Mouse (Mus musculus): ENCODE measurements around the gene Ufc1.

The Ufc1 gene

DNA sequence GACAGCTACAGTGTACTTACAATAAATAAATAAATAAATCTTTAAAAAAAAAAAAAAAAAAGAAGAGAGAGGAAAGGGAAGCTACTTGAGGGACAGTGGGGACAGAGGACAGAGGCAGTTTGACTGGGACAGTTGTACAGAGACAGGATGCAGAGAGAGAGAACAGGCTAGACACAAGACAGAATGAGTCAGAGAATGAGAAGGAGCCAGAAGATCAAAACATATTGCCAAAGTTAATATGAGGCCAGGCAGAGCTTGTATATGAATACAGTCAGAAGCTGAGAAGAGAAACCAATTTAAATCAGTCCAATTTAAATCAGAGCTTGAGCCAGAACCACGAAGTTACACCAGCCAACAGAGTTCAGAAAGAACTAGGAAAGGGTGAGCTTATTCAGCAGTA, 26.5 kb downstream of the Ufc1 start:
- no peak for DNase-seq

DNA sequence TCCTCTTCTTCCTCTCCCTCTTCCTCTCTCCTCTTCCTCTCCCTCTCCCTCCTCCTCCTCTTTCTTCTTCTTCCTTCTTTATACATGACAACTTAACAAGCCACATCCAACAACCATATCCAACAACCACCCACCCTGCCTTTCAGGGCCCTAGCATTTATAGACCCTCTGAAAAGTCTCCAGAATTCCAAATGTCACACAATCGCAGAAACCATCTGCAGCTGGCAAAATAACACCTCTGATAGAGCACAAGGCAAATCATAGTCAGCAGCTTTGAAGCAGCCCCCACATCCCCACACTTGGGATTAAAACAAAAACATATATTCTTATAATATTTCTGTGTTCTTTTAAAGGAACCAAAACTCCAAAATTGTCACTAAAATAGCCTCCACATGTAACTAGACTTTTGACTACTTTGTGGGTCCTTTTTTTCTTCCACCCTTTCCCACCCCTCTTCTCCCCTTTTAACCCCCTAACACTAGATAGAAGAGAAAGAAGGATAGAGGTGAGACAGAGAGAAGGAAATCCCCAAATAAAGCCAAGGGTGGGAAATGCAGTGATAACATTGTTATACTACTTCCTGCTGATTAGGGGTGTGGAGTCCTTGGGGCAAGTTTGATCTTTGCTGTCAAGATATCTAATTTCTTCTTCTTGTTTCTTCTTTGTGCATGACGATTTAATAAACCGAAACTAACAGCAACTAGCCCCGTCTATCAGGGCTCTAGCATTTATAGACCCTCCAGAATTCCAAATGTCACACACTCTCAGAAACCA, 28.7 kb downstream of the Ufc1 start:
- no peak for DNase-seq

DNA sequence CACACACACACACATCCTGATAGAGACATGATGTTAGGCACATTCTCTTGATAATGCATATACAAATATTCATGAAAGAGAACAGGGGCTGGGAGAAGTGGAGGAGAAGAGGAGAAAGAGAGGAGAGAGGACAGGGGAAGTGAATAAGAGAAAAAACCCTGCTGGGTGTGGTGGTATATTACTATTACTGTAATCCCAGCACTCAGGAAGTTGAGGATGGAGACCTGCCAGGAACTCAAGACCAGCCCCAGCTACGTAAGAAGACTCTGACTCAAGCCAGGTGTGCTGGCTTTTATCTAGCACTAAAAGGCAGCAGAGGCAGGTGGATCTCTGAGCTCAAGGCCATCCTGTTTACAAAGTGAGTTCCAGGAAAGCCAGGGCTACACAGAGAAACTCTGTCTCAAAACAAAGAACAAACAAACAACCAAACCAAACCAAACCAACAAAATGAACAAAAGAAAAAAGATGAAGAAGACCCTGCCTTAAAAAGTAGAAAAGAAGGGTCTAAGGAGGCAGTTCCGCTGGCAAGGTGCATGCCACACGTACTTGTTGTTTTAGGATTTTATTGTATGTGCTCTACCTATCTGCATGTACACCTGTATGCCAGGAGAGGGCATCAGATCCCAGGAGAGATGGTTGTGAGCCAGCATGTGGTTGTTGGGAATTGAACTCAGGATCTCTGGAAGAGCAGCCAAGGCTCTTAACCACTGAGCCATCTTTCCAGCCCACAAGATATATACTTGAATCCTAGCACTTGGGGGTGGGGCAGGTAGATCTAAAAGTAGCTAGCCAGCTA, 31.0 kb downstream of the Ufc1 start:
- no peak for DNase-seq

DNA sequence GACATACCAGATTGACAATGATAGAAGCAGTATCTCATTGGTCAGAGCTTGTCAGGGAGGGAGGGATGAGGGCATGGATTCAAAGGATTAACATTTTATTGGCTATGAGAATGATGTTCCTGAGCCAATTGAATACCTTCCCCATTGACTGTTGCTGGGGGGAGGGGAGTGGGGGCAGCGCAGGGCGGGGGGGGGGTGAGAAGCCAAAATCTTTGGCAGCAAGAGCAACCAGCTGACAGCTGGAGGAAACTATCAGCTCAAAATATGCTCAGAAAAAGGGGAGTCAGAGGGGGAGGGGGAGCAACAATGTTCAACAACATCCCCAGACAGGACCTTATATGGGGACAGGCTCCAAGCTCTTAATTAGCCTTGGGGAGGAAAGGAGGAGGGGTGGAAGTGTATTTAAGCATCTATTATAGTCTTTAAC, 31.6 kb downstream of the Ufc1 start:
- no peak for DNase-seq

DNA sequence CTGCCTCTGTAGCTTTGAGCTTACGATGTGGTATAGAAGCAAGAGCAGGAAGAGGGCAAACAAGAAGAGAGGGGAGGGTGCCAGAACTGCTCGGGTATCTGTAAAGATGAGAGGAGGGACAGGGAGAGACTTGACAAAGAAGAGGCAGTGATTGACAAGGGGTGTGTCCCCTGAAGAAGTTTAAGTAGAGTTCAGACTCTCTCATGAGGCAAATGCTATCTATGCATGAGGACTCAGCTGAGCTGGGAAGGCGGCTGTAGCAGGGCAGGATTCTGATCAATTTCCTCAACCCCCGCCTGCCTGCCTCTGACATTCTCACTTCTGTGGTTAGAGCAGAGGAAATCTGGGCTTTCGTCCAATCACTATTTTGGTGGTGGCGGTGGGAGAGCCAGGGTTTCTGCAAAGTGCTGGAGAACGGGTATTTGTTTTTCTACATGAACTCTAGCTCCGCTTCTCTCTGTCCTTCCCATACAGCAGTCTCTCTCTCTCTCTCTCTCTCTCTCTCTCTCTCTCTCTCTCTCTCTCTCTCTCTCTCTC, 32.2 kb downstream of the Ufc1 start:
- peak; percentile 90 for DNase-seq

DNA sequence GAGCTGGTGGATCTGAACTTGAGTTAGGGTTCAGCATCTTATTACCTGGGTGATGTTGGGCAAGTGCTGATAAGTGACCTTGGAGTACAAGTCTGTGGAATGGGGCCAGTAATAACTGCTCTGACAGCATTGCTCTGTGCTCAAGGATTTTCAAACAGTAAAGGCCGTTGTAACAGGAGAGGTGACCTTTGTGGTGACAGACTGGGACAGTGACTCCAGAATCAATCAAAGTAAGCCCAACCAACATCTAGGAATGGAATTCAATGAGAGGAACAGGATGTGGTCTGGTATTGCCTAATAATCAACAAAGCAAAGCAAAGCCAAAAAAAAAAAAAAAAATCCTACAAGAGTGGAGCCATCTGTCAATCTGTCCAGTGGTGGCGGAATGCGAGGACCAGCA, 34.5 kb downstream of the Ufc1 start:
- no peak for DNase-seq

DNA sequence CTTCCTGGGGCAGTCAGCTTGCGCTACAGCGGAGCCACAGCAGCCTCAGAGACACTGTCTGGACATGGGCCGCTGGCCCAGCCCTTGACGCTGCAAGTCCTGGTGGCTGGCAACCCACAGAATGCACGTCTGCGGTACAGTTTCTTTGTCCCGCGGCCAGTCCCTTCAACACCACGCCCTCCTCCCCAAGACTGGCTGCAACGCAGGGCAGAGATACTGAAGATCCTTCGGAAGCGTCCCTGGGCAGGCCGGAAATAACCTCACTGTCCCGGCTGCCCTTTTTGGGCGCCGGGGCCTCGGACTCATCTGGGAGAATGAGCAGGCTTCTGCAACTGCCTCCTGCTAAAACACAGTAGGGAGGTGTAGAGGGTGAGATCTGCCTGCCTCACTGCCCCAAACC, 35.9 kb downstream of the Ufc1 start:
- DNase-seq = no peak

DNA sequence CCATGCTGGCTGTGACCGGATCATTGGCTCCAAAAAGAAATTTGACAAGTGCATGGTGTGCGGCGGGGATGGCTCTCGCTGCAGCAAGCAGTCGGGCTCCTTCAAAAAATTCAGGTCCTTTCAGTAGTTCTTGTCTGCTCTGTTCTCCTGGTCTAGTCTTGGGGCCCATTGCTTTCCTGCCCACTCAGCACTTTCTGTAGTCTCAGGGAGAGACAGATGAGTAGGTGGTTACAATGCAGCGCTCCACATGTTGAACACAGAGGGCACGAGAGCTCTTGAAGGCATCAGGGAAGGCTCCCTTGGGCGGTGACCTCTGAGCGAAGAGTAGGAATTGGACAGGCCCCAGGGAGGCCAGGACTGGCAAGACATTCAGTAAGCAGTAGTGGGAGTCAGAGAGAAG, 37.0 kb downstream of the Ufc1 start:
- DNase-seq = no peak

DNA sequence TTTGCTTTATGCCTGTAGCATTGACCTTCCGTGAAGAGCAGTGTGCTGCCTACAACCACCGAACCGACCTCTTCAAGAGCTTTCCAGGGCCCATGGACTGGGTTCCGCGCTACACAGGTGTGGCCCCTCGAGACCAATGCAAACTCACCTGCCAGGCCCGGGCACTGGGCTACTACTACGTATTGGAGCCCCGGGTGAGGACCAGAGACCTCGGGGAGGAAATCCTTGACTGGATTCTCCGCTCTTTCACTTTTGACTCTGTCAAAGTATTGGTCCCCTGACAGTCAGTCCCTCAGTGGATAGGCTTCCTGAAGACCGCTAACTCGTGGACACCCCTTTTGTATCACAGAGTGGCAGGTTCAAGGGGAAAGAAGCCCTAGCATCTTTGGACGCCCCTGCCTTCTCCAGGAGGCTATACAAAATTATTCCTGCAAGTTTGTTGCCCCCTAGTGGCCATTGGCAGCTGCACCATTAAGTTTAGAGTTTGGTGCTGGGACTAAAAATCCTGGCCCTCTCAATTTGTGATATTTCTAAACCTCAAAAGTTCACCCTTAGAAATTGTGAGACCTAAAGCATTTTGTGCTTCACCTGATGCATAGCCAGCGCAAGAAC, 37.8 kb downstream of the Ufc1 start:
- peak; percentile 55 for DNase-seq

DNA sequence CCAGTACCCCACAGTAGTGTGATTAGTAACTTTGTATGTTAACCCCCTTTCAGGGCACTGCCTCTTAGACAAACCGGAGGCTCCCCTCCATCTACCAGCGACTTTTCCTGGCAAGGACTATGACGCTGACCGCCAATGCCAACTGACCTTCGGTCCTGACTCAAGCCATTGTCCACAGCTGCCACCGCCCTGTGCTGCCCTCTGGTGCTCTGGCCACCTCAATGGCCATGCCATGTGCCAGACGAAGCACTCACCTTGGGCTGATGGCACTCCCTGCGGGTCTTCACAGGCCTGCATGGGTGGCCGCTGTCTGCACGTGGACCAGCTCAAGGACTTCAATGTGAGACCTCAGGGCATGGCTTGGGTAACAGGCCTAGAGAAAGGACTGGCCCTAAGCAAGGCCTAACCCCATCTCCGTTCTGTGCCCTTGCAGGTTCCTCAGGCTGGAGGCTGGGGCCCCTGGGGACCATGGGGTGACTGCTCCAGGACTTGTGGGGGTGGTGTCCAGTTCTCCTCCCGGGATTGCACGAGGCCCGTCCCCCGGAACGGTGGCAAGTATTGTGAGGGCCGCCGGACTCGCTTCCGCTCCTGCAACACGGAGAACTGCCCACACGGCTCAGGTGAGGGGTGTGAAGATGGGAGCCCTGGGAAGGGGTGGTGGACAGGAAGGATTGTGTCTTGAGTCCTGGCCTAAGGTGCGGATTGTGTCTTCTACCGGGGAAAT, 38.6 kb downstream of the Ufc1 start:
- no peak for DNase-seq

DNA sequence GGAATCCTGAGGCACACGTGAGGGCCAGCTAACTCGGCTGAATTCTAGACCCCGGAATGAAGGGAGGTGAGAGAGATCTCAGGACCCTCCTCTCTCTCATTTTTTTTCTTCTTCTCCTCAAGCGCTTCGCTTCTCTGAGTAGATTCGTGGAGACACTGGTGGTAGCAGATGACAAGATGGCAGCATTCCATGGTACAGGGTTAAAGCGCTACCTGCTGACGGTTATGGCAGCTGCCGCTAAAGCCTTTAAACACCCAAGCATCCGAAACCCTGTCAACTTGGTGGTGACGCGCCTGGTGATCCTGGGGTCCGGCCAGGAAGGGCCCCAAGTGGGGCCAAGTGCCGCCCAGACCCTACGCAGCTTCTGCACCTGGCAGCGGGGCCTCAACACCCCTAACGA, 42.4 kb downstream of the Ufc1 start:
- DNase-seq = no peak

DNA sequence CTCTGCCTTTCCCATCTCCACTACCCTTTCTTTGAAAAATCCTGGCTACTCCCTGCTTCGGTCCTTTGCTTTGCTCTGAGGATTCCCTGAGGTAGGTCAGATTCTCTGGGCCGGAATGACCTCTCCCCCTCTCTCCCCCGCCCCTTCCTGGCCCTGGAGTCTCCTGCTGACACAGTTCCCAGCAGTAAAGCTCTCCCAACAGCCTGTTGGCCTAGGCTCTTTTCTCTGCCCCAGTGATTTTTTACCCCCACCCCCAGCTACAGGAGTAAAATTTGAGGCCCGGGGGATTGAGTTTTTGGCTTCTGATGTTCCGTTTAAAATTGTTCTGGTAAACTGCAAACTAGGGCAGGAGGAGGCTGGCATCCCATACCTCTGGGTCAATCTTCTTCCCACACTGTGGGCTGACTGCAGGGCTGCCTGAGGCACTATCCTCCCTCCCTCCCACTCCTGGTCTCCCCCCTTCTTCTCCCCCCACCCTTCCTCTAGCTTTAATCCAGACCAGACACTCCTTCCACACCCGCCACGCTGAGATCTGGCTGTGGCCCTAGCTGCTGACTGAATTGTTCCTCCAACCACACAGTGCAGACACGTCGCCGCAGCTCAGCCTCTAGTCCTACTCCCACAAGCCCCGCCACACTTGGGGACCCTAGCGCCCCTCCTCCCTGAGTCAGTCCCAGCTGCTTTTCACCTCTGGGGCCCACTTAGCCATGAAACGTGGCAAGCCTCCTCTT, 43.1 kb downstream of the Ufc1 start:
- DNase-seq = no peak

DNA sequence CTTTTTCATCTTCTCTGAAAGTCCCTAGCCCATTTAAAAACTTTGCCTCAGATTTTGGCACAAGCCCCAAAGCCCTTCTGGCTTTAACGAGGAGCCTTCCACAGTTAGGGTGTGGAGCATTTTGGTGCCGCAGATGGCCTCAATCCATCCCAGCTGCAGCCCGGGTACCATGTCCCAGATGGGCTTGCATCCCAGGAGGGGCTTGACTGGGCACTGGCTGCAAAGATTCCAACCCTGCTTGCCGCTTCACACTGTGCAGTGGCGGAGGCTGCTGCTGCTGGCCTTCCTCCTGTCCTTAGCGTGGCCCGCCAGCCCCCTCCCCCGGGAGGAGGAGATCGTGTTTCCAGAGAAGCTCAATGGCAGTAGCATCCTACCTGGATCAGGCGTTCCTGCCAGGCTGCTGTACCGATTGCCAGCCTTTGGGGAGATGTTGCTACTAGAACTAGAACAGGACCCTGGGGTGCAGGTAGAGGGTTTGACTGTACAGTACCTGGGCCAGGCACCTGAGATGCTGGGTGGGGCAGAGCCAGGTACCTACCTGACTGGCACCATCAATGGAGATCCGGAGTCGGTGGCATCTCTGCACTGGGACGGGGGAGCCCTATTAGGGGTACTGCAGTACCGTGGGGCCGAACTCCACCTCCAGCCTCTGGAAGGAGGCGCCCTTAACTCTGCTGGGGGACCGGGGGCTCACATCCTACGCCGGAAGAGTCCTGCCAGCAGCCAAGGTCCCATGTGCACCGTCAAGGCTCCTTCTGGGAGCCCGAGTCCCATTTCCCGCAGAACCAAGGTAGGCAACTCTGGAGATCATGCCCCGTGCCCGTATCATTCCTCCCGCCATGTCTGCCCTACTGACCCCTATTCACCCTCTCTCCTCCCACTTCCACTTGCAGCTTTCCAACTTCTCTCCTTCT, 43.9 kb downstream of the Ufc1 start, which contains the start of gene Ndufs2:
Gene Ndufs2, minus strand, starts transcription at position 709 of the 914 bp plus-strand sequence.
- DNase-seq = no peak

DNA sequence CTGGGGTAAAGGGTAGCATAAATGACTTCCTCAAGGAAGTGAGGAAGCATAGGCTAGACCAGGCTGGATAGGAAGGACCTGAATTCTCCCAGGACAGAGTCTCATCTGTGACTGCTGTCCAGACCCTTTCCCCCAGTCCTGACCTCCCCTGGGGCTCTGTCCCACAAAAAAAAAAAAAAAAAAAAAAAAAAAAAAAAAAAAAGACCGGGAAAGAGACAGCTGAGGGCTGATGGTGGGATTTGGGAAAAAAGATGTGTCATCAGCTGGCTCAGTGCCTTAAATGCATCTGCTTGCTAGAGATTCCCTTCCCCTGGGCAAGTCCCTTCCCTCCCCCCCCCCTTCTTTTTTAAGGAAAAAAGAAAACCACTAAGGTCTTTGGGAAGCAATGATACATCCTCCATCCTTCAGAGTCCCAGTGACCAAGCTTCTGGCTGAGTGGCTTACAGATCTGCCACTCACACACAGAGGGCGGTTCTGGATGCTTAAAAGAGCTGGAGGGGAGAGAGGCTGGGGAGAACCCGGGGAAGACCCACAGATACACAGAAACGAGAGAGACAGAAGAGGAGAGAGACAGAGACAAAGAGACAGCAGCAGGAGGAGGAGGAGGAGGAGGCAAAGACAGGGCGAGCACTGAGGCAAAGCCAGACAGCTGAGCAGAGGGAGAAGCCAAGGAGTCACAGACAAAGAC, 44.8 kb downstream of the Ufc1 start, which contains the start of gene Adamts4:
Gene Adamts4, plus strand, starts transcription at position 509 of the 688 bp plus-strand sequence.
- DNase-seq = peak; percentile 53

DNA sequence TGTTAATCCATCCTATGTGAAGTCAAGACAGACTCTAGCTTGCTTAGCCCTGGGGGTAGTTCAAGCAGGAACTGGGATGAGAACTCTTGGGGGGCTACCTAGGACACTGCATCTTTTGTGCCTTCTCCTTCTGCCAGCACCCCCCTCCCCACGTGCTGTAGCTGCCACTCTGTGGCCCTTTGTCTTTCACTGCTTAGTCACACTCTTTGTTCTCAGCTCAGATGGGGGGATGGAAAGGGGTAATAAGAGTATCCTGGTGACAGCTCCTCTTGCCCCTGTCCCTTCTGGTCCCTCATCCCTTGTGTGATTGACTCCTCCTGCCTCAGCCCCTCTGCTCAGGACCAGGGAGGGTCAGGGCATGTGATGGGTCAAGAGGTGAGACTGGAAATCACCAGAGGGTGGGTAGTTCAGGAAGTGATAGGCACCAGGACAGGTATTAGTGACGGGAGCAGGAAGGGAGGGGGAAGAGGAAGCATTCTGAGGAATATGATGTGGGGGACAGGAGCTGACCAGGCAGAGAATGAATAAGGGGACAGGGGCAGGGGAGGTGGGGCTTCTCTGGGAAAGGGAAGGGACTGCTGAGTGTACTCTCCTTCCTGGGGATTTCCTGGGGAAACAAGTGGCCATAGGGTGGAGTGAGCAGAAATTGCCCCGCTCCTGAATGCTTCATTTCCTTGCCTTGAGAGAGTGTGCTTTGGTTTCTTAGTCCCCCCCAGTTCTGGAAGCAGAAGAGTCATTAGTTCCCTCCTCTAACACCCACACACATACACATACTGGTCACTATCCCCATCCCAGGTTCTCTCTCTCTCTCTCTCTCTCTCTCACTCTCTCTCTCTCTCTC, 46.2 kb downstream of the Ufc1 start:
- DNase-seq = peak; percentile 43

DNA sequence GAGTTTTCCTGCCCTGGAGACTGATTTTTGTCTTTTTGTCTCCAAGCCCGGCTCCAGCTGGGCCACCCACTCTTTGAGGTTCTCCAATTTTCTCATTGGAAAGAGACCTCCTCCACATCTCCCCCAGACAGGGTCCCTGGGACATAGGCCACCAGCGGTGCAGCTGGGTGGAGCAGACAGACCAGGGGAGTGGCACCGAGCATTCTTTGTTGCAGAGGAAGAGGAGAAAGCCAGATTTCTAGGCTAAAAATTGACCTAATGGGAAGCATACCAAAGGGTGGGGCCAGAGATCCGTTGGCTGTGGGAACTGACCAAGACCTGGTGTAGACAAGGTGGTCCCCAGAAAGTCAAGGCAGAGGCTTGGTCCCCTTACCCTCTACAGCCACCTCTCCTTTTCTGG, 46.9 kb downstream of the Ufc1 start:
- no peak for DNase-seq

DNA sequence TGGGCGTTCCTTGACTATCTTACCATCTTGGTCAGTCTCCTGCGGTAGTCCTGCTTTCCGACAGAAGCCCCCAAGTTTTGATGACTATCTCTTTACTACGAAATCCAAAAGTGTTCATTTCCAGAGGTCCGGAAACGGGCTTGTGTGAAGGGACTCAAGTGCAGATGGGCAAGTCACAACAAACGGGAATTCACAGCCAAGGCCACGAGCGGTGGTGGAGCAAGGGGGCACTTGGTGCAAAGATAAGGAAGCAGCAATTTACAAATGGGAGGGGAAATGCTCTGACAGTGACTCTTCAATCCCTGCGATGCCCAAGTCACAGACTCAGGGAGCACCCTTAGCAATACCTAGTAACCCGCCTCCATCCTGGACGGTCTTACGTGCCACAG, 47.4 kb downstream of the Ufc1 start:
- no peak for DNase-seq

DNA sequence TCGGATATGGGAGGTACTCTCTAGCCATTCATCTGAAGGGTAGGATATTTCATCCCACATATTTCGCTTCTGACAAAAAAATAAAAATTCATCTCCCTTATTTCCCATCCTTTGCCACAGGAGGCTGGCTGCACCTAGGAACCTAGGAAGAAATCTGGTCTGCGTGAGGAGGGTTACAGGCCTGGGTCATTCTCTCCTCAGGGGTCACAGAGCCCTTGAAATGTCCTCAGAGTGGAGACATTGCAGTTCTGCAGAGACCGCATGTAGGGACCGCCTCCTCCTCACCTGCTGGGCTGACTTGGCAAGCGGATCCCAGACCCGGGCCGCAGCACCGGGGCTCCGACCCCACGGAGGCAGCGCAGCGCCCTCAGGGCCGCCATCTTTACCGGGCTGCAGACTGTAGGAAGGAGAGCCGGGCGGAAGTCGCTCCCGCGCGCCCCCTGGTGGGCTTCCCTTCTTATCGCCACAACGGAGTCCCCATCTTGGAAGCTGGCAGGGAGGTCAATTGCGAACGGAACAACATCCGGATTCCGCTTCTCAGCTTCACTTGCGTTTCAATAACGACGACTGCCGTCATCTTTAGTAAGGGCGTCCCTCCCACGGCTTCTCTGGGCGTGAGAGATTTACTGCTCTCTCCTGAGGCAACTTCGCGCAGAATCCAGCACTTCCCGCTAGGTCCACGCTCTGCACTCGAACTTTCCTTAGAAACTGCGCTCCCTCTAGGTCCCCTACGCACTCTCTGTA, 47.9 kb downstream of the Ufc1 start:
- DNase-seq = peak; percentile 98

DNA sequence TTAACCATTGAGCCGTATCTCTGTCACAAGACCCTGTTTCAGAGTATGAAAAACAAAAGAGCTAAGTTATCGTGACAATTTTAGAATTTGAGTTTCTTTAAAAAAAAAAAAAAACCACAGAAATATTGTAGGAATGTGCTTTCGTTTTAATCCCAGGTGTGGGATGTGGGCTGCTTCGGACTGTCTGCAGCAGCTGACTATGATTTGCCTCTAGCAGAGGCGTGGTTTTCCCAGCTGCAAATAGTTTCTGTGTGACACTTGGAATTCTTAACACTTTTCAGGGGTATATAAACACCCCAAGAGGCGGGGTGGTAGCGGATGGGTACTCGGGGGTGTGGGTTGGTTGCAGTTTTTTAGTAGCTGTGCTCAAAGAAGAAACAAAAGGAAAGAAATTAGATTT, 49.5 kb downstream of the Ufc1 start:
- no peak for DNase-seq
